Mouse (Mus musculus) heart, adult 2 months (tissue): Measurements from ENCODE around the gene Foxn2. TPM values are rescaled to one million over a fixed set of nuclear protein-coding genes. Genes with fewer than 3 reads are reported as not detected.
"Not testable (repeated sequence)": the region's sequence is repeated elsewhere in the genome, so short reads cannot be mapped to it uniquely, and the experiment has no call there.

ENCODE experiments used
- DNase-seq, 2 experiments: peaks; one replicate each; pipeline ENCODE4 v3.0.0; 2021
- H3K27ac ChIP-seq: fragments of 200-600 bp; 2 replicates; pipeline ENCODE4 v1.8.1; 2022
- H3K27me3 ChIP-seq: fragments of 200-500 bp; 2 replicates; pipeline ENCODE4 v1.6.1; 2012; ENCODE audit warnings: mild to moderate bottlenecking, low read length, inconsistent platforms, mixed read lengths; ENCODE audit not compliant: control insufficient read depth, insufficient read depth
- H3K36me3 ChIP-seq: fragments of 200-500 bp; 2 replicates; pipeline ENCODE4 v1.6.1; 2012; ENCODE audit warnings: low read length, inconsistent platforms; ENCODE audit not compliant: control insufficient read depth, insufficient read depth
- H3K4me1 ChIP-seq: fragments of 200-500 bp; 2 replicates; pipeline ENCODE4 v1.6.1; 2011; ENCODE audit warnings: low read length; ENCODE audit not compliant: control insufficient read depth, insufficient read depth
- H3K4me3 ChIP-seq: fragments of 200-600 bp; 2 replicates; pipeline ENCODE4 v1.8.1; 2022
- H3K79me2 ChIP-seq: fragments of 200-500 bp; replicated peaks from 2 replicates; pipeline ENCODE4 v1.6.1; 2012; ENCODE audit warnings: mild to moderate bottlenecking, inconsistent platforms, low read length, moderate library complexity, mixed read lengths; ENCODE audit not compliant: control insufficient read depth, insufficient read depth
- H3K9ac ChIP-seq: fragments of 200-500 bp; 2 replicates; pipeline ENCODE4 v1.6.1; 2012; ENCODE audit warnings: low read depth, mild to moderate bottlenecking, control low read depth, inconsistent platforms, low read length, mixed read lengths
- CTCF ChIP-seq: fragments of 200-600 bp; IDR thresholded peaks from 2 replicates; pipeline ENCODE4 v1.8.1; 2022; ENCODE audit warnings: antibody characterized with exemption, mild to moderate bottlenecking, moderate library complexity
- EP300 ChIP-seq: fragments of 200-500 bp; IDR thresholded peaks from 2 replicates; pipeline ENCODE4 v1.6.1; 2011; ENCODE audit warnings: low read depth, low read length, control low read depth; ENCODE audit not compliant: insufficient read depth
- POLR2A ChIP-seq: fragments of 200-500 bp; IDR thresholded peaks from 2 replicates; pipeline ENCODE4 v1.6.1; 2011; ENCODE audit warnings: mild to moderate bottlenecking, low read depth, low read length, control low read depth; ENCODE audit not compliant: insufficient read depth
- WGBS: fragments of 180-500 bp; shearing (Covaris S2); methylation state at CpG from one replicate; pipeline ENCODE4 v1.1.7; 2018; 5-methylcytosine and 5-hydroxymethylcytosine counted together
- intact Hi-C: fragments of 180-260 bp; cut with DNase I; formaldehyde crosslinking; loops from one replicate; pipeline ENCODE4 v1.15.1; 2025
- polyA plus RNA-seq: library from polyadenylated mRNA; depleted of rRNA; stranded (reverse); fragments of >200 nt; gene quantifications from 2 replicates; pipeline ENCODE4 v1.2.3, GENCODE M21; 2012
- total RNA-seq, 2 experiments: library from RNA; stranded (reverse); gene quantifications; 2 replicates each; pipeline ENCODE4 v1.2.3; 2021

The Foxn2 gene
- total and polyA plus RNA-seq, 3 experiments, result 2.6 to 9.4 (median 7.4) TPM

GRCm38 (mm10) chr17:88421246-88421645, 19.3 kb upstream of the Foxn2 start:
- Histone ChIP-seq H3K4me1 (no peaks in the 10 kb centered on the region), H3K36me3 (no peaks in the 10 kb centered on the region), H3K4me3 (no peak overlapping the region), H3K79me2 (no peaks in the 10 kb centered on the region), H3K27ac (no peak overlapping the region), H3K27me3 (no peaks in the 10 kb centered on the region), H3K9ac (no peak overlapping the region)
- intact Hi-C loops, result no loop called here
- TF ChIP-seq CTCF (no peak), EP300 (no peak), POLR2A (no peak)
- 58% methylated on average over 6 of the region's 6 CpGs for WGBS
- peak in 1 of 2 experiments; percentile 10 for DNase-seq

GRCm38 (mm10) chr17:88430719-88431118, 9.8 kb upstream of the Foxn2 start:
- intact Hi-C loops, result no loop called here
- Histone ChIP-seq H3K27ac (no peak overlapping the region), H3K4me1 (no peaks in the 10 kb centered on the region), H3K79me2 (no peaks in the 10 kb centered on the region), H3K27me3 (no peaks in the 10 kb centered on the region), H3K36me3 (no peaks in the 10 kb centered on the region), H3K4me3 (no peak overlapping the region), H3K9ac (no peak overlapping the region)
- 66% methylated on average over 2 of the region's 2 CpGs for WGBS
- no peak for TF ChIP-seq CTCF
- DNase-seq, result no peak

GRCm38 (mm10) chr17:88431486-88431885, 9.0 kb upstream of the Foxn2 start:
- H3K27me3 ChIP-seq, result no peaks in the 10 kb centered on the region
- H3K36me3 ChIP-seq, result no peaks in the 10 kb centered on the region
- no peak overlapping the region for H3K9ac ChIP-seq
- no peaks in the 10 kb centered on the region for H3K79me2 ChIP-seq
- WGBS, result 78% methylated on average over 12 of the region's 12 CpGs
- no peak overlapping the region for H3K27ac ChIP-seq
- H3K4me3 ChIP-seq, result no peak overlapping the region
- DNase-seq, result no peak
- H3K4me1 ChIP-seq, result no peaks in the 10 kb centered on the region
- TF ChIP-seq EP300, result no peak
- no peak for TF ChIP-seq POLR2A
- no peak for TF ChIP-seq CTCF
- intact Hi-C loops, result no loop called here

- DNase-seq, result no peak
- Histone ChIP-seq H3K79me2 (no peaks in the 10 kb centered on the region), H3K27ac (no peak overlapping the region), H3K36me3 (no peaks in the 10 kb centered on the region), H3K9ac (no peak overlapping the region), H3K27me3 (no peaks in the 10 kb centered on the region), H3K4me3 (no peak overlapping the region), H3K4me1 (no peaks in the 10 kb centered on the region)
- 81% methylated on average over 10 of the region's 10 CpGs for WGBS
- intact Hi-C loops, result no loop called here
- TF ChIP-seq POLR2A (no peak), EP300 (no peak), CTCF (no peak)
These were observed 8.5 kb upstream of the Foxn2 start for GRCm38 (mm10) chr17:88431987-88432386.

GRCm38 (mm10) chr17:88435322-88435721, 5.2 kb upstream of the Foxn2 start:
- H3K9ac ChIP-seq, result no peak overlapping the region
- intact Hi-C loops, result no loop called here
- no peaks in the 10 kb centered on the region for H3K4me1 ChIP-seq
- no peaks in the 10 kb centered on the region for H3K36me3 ChIP-seq
- 70% methylated on average over 10 of the region's 10 CpGs for WGBS
- DNase-seq, result no peak
- no peak overlapping the region for H3K4me3 ChIP-seq
- H3K79me2 ChIP-seq, result no peaks in the 10 kb centered on the region
- TF ChIP-seq POLR2A, result no peak
- H3K27me3 ChIP-seq, result no peaks in the 10 kb centered on the region
- H3K27ac ChIP-seq, result no peak overlapping the region

GRCm38 (mm10) chr17:88436284-88436683, 4.2 kb upstream of the Foxn2 start:
- no peak overlapping the region for H3K27ac ChIP-seq
- H3K4me1 ChIP-seq, result no peaks in the 10 kb centered on the region
- intact Hi-C loops, result no loop called here
- 83% methylated on average over 4 of the region's 4 CpGs for WGBS
- H3K36me3 ChIP-seq, result no peaks in the 10 kb centered on the region
- H3K9ac ChIP-seq, result no peak overlapping the region
- H3K4me3 ChIP-seq, result no peak overlapping the region
- no peak for DNase-seq
- H3K79me2 ChIP-seq, result no peaks in the 10 kb centered on the region
- TF ChIP-seq POLR2A (no peak), CTCF (no peak), EP300 (no peak)
- H3K27me3 ChIP-seq, result no peaks in the 10 kb centered on the region

- H3K4me3 ChIP-seq, H3K79me2 ChIP-seq, H3K36me3 ChIP-seq, H3K4me1 ChIP-seq, H3K9ac ChIP-seq, DNase-seq, H3K27me3 ChIP-seq, H3K27ac ChIP-seq, intact Hi-C loops: not testable (repeated sequence)
- WGBS, result 92% methylated on average over 5 of the region's 5 CpGs
These were observed 3.8 kb upstream of the Foxn2 start for GRCm38 (mm10) chr17:88436749-88437148.
